Mouse (Mus musculus) G1E (cell line): Measurements from ENCODE around the gene Slc24a5. TPM values are rescaled to one million over a fixed set of nuclear protein-coding genes. Genes with fewer than 3 reads are reported as not detected.

ENCODE experiments used
- ATAC-seq: 2 replicates; pipeline ENCODE4 v1.8.0; 2016; ENCODE audit warnings: mild to moderate bottlenecking; ENCODE audit not compliant: insufficient number of reproducible peaks, poor library complexity, low FRiP score, severe bottlenecking; ENCODE audit errors: extremely low read depth
- DNase-seq: peaks from one replicate; pipeline ENCODE4 v3.0.0; 2012; ENCODE audit warnings: low spot score
- H3K27me3 ChIP-seq: 2 replicates; pipeline ENCODE4 v1.6.1; 2012; ENCODE audit warnings: mild to moderate bottlenecking, low read length, inconsistent platforms; ENCODE audit not compliant: insufficient read depth
- H3K36me3 ChIP-seq: replicated peaks from 2 replicates; pipeline ENCODE3; 2012; ENCODE audit warnings: mild to moderate bottlenecking, inconsistent platforms
- H3K4me1 ChIP-seq: 2 replicates; pipeline ENCODE4 v1.6.1; 2012; ENCODE audit warnings: low read depth, low read length, inconsistent platforms, mixed read lengths; ENCODE audit not compliant: insufficient read depth
- H3K4me3 ChIP-seq: 2 replicates; pipeline ENCODE4 v1.5.1; 2012; ENCODE audit warnings: low read depth, mild to moderate bottlenecking, inconsistent platforms, low read length, moderate library complexity, mixed read lengths
- H3K9me3 ChIP-seq: replicated peaks from 2 replicates; pipeline ENCODE4 v1.6.1; 2012; ENCODE audit warnings: inconsistent platforms
- CTCF ChIP-seq: IDR thresholded peaks from 2 replicates; pipeline ENCODE4 v1.5.1; 2012; ENCODE audit warnings: low read depth, low read length, inconsistent platforms, mixed read lengths
- GATA1 ChIP-seq: IDR thresholded peaks from 2 replicates; pipeline ENCODE4 v1.6.1; 2012; ENCODE audit warnings: borderline replicate concordance, low read length, inconsistent platforms, mixed read lengths
- GATA2 ChIP-seq: IDR thresholded peaks from 2 replicates; pipeline ENCODE4 v1.6.1; 2012; ENCODE audit warnings: low read depth, low read length, inconsistent platforms, borderline replicate concordance
- POLR2AphosphoS5 ChIP-seq: IDR thresholded peaks from 2 replicates; pipeline ENCODE4 v1.6.1; 2012; ENCODE audit warnings: low read depth, low read length, inconsistent platforms; ENCODE audit not compliant: insufficient replicate concordance
- TAL1 ChIP-seq: conservative IDR thresholded peaks from 2 replicates; pipeline ENCODE4 v1.6.1; 2012; ENCODE audit warnings: low read depth, low read length, inconsistent platforms, mixed read lengths
- polyA plus RNA-seq: library from polyadenylated mRNA; stranded (reverse); fragments of >175 nt; gene quantifications from 2 replicates; pipeline ENCODE4 v1.2.3, GENCODE M21; 2012
- total RNA-seq, 2 experiments: library from RNA; stranded (forward) in 1 of 2; stranded (reverse) in 1 of 2; fragments of 200-1000 nt in 1 of 2; fragments of >200 nt in 1 of 2; fragmentation: Nextera tagmentation in 1 of 2; gene quantifications; 2 replicates each; pipeline ENCODE4 v1.2.3; 2014 to 2017

The Slc24a5 gene
- total RNA-seq (2014; fragmentation: Nextera tagmentation) (not detected in 2 replicates), total RNA-seq (2017) (2.1 and 2.3 TPM in 2 replicates), polyA plus RNA-seq (not detected in 2 replicates)

DNA sequence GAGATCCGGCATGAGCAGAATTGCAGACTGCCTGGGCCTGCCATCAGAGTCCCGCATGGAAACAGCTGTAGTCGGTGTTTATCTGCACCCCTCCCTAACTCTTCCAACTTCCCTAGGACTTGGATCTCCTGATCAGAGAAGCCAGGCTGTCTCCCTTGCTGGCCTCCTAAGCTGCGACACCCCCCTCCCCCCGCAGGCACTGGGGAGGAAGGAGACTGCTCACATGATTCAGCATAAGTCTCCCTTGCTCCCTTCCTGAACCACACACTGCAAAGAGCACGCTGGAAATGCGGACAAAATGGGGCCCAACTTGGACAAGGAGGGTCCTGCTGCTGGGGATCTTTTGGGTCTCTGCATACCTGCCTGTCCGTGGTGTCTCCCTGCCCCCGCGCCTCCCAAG lies at the start of gene Slc24a5:
Slc24a5 (plus strand) TSS at position 231 of the 400 bp plus-strand sequence.
- no peaks in the 10 kb centered on the region for H3K27me3 ChIP-seq
- DNase-seq (no peak), ATAC-seq (no peak)
- no peaks in the 10 kb centered on the region; the same call in 1 of the 2 replicates for H3K4me1 ChIP-seq
- no peaks in the 10 kb centered on the region for H3K36me3 ChIP-seq
- TF ChIP-seq GATA1, result no peak
- no peak for TF ChIP-seq TAL1
- TF ChIP-seq GATA2, result no peak
- no peak for TF ChIP-seq POLR2AphosphoS5
- TF ChIP-seq CTCF, result no peak
- no peaks in the 10 kb centered on the region for H3K9me3 ChIP-seq
- H3K4me3 ChIP-seq, result no peak within 1 kb of the TSS

DNA sequence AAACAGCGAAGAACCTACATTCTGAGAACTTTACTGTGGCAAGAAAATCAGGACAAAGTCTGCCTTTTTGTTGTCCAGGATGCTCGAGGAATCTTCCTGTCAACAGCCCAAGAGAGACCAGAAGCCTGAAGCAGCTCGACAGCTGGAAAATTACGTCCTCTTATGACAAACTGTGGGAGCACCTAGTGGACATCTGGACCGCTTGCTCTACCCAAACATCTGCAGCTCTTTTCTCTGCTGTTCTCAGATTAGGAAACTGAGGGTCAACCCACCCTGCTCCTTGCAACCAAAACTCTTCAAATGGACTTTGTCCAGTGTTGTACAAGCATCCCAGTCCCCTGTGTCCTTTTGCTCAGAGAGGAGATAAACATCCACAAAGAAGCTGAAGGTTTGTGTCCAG lies 43.5 kb upstream of the Slc24a5 start:
- Histone ChIP-seq H3K36me3 (no peaks in the 10 kb centered on the region), H3K9me3 (peaks cover 12% of the 10 kb centered on the region), H3K27me3 (no peaks in the 10 kb centered on the region), H3K4me3 (no peak overlapping the region), H3K4me1 (no peaks in the 10 kb centered on the region)
- ATAC-seq (no peak), DNase-seq (no peak)
- no peak for TF ChIP-seq CTCF
- TF ChIP-seq GATA2, result no peak
- TF ChIP-seq GATA1, result no peak
- TF ChIP-seq TAL1, result no peak
- no peak for TF ChIP-seq POLR2AphosphoS5

DNA sequence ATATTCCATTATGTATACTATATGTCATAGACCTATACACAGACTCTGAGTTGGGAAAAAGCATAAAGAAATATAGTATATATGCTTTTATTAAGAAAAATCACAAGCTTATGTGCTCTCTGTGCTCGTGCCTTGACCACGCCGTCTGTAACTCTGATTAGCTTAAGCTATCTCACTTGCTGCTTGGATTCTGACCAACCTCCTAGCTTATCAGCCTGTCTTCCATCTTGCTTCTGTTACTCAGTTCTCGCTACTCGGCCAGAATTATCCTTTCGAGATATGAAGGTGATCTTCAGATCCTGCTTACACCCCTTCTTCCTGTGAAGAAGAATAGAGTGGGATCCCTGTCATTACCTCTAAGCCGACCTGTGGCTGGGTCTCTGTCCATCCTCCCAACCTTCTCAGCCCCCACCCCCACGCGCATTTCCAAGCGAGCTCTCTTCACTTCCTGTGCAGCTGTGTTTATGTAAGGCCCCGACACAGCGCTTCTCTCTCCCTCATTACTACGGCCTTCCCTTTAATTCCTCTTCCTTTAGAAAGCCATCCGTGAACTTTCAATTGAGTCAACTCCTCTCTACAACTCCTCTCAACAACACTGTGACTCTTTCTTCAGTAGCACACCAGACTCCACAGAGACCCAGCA lies 41.4 kb upstream of the Slc24a5 start:
- Histone ChIP-seq H3K36me3 (no peaks in the 10 kb centered on the region), H3K4me3 (no peak overlapping the region), H3K9me3 (peaks cover 21% of the 10 kb centered on the region), H3K27me3 (no peaks in the 10 kb centered on the region), H3K4me1 (no peaks in the 10 kb centered on the region)
- ATAC-seq (no peak), DNase-seq (no peak)
- TF ChIP-seq GATA1, result no peak
- TF ChIP-seq POLR2AphosphoS5, result no peak
- no peak for TF ChIP-seq CTCF
- no peak for TF ChIP-seq GATA2
- TF ChIP-seq TAL1, result no peak

DNA sequence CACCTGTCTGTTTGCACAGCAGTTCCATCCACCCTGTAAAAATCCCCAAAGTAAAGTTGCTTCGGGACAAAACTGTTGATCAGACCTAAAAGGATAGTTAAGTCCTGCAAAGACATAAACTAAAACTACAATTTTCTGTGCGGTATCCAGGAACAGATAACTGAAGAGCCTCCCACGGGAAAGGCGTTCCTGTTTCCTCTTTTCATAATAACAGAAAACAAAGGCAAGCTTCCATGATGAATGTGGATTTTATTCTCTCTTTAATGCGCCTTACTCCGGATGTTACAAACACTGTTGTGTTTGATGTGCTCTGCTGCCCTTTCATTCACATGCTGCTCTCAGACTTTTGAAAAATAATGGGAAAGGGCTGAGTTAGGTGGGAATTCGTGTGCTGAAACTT lies 37.3 kb upstream of the Slc24a5 start:
- no peaks in the 10 kb centered on the region for H3K4me1 ChIP-seq
- no peaks in the 10 kb centered on the region for H3K36me3 ChIP-seq
- no peak for DNase-seq
- no peaks in the 10 kb centered on the region for H3K27me3 ChIP-seq
- no peak overlapping the region for H3K4me3 ChIP-seq
- H3K9me3 ChIP-seq, result peaks cover 23% of the 10 kb centered on the region
- no peak for TF ChIP-seq TAL1
- no peak for TF ChIP-seq GATA1
- TF ChIP-seq GATA2, result no peak
- no peak for TF ChIP-seq CTCF
- no peak for TF ChIP-seq POLR2AphosphoS5
- no peak for ATAC-seq

DNA sequence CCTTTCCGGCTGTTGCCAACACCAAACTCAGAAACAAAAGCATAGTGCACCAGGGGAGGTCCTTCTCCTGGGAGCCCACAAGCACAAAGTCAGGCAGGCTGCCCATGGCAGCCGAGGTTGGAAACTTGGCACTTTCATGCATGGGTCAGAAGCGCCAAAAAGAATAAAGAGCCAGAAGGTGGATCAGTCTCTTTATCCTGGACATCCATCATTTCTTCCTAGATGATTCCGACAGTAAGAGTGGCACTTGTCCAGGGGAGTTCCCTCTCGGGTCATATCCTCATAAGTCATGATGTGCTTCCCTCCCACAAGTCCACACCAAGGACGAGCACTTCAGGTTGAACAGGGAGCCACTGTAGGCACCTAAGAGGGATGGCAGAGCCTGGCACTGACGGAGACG lies 36.8 kb upstream of the Slc24a5 start:
- H3K27me3 ChIP-seq, result no peaks in the 10 kb centered on the region
- peaks cover 23% of the 10 kb centered on the region for H3K9me3 ChIP-seq
- DNase-seq (no peak), ATAC-seq (no peak)
- no peak overlapping the region for H3K4me3 ChIP-seq
- H3K4me1 ChIP-seq, result no peaks in the 10 kb centered on the region
- no peak for TF ChIP-seq POLR2AphosphoS5
- no peak for TF ChIP-seq CTCF
- TF ChIP-seq GATA1, result no peak
- TF ChIP-seq TAL1, result no peak
- no peak for TF ChIP-seq GATA2
- no peaks in the 10 kb centered on the region for H3K36me3 ChIP-seq

DNA sequence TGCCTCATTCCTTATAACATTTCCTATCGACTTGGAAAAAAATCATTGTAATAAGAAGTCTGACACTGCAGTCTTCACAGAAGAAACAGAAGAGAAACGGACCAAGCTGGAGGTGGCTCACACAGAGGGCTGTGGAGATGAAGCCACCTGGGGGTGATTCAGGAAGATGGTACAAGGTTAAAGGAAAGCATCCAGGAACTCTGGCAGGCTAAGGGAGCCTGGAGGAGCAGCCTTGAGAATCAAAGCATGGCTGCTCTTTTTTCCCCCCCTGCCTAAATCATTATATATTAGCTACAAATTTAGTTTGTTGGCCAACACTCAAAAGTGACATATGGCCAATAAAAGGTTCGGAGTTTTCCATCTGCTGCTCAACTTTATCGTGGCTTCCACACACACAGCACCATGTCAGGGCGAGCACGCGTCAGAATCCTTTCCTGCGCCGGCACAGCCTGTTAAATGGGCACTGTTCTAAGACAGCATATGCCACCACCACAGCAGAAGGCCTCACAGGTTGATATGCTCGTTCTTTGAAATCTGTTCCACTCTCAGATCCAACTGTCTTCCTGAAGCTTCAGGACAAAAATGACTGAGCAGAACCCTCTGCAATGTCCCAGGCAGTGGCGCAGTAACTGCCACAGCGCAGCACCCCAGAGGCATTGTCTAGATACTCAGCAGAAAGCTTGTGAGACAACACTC lies 36.2 kb upstream of the Slc24a5 start:
- DNase-seq, result no peak
- Histone ChIP-seq H3K4me1 (no peaks in the 10 kb centered on the region), H3K4me3 (no peak overlapping the region), H3K9me3 (peaks cover 26% of the 10 kb centered on the region), H3K27me3 (no peaks in the 10 kb centered on the region), H3K36me3 (no peaks in the 10 kb centered on the region)
- ATAC-seq, result no peak
- TF ChIP-seq POLR2AphosphoS5, result no peak
- no peak for TF ChIP-seq TAL1
- TF ChIP-seq GATA1, result no peak
- no peak for TF ChIP-seq CTCF
